Mouse (Mus musculus) stomach, embryonic 16.5 days (tissue): Measurements from ENCODE around the gene Zmym6. TPM values are rescaled to one million over a fixed set of nuclear protein-coding genes. Genes with fewer than 3 reads are reported as not detected.
A peak's percentile ranks its signal among the peaks of the same experiment; 100 is the strongest.

ENCODE experiments used
- ATAC-seq: fragments of 200-750 bp; cut with Nextera tagmentation; 2 replicates; pipeline ENCODE4 v1.8.0; 2017; ENCODE audit warnings: moderate number of reproducible peaks, moderate TSS enrichment; ENCODE audit not compliant: insufficient read depth, low FRiP score
- H3K27ac ChIP-seq: fragments of 300-500 bp; sonication (generic); 2 replicates; pipeline ENCODE4 v1.5.1; 2014; ENCODE audit warnings: low read length
- H3K27me3 ChIP-seq: fragments of 300-500 bp; sonication (generic); 2 replicates; pipeline ENCODE4 v1.6.1; 2014; ENCODE audit warnings: low read length, control low read depth, mixed read lengths; ENCODE audit not compliant: control insufficient read depth, insufficient read depth
- H3K36me3 ChIP-seq: fragments of 300-500 bp; sonication (generic); 2 replicates; pipeline ENCODE4 v1.6.1; 2014; ENCODE audit warnings: low read length; ENCODE audit not compliant: control insufficient read depth, insufficient read depth
- H3K4me1 ChIP-seq: fragments of 300-500 bp; sonication (generic); 2 replicates; pipeline ENCODE4 v1.6.1; 2014; ENCODE audit warnings: low read length, control low read depth, mixed read lengths; ENCODE audit not compliant: control insufficient read depth, insufficient read depth
- H3K4me2 ChIP-seq: fragments of 300-500 bp; sonication (generic); 2 replicates; pipeline ENCODE4 v1.6.1; 2014; ENCODE audit warnings: low read depth, low read length, mixed read lengths
- H3K4me3 ChIP-seq: fragments of 300-500 bp; sonication (generic); replicated peaks from 2 replicates; pipeline ENCODE4 v1.5.1; 2014; ENCODE audit warnings: mild to moderate bottlenecking, low read length
- H3K9ac ChIP-seq: fragments of 300-500 bp; sonication (generic); 2 replicates; pipeline ENCODE4 v1.6.1; 2014; ENCODE audit warnings: low read length
- H3K9me3 ChIP-seq: fragments of 300-500 bp; sonication (generic); replicated peaks from 2 replicates; pipeline ENCODE4 v1.6.1; 2016; ENCODE audit warnings: low read length, control low read depth; ENCODE audit not compliant: control insufficient read depth
- WGBS: fragments of 180-500 bp; shearing (Covaris S2); extraction: QIAGEN DNeasy Blood & Tissue Kit; methylation state at CpG from one replicate; pipeline ENCODE4 v1.1.7; 2014; 5-methylcytosine and 5-hydroxymethylcytosine counted together
- polyA plus RNA-seq: library from polyadenylated mRNA; unstranded; fragments of >200 nt; fragmentation: Nextera tagmentation; extraction: Ambion mirVana; gene quantifications from 2 replicates; pipeline ENCODE4 v1.2.1, GENCODE M21; 2015

Zmym6 gene
- polyA plus RNA-seq = 19.9 and 22.0 TPM in 2 replicates

GRCm38 (mm10) chr4:127076875-127077548 is at the start of gene Zmym6:
Gene Zmym6, plus strand, starts transcription at chr4:127077383.
- under 1% methylated on average over 46 of the region's 46 CpGs for WGBS
- ATAC-seq = peak; percentile 97
- peak within 1 kb of the TSS; percentile 78 for H3K9ac ChIP-seq
- peak within 1 kb of the TSS; percentile 73 for H3K4me3 ChIP-seq
- peak within 1 kb of the TSS; percentile 90 for H3K27ac ChIP-seq
- H3K4me1 ChIP-seq = peaks cover 4% of the 10 kb centered on the region; the same call in 1 of the 2 replicates
- no peaks in the 10 kb centered on the region for H3K36me3 ChIP-seq
- H3K4me2 ChIP-seq = peak within 1 kb of the TSS; percentile 72
- no peaks in the 10 kb centered on the region for H3K9me3 ChIP-seq
- no peaks in the 10 kb centered on the region for H3K27me3 ChIP-seq

- Histone ChIP-seq H3K4me1 (no peaks in the 10 kb centered on the region), H3K9ac (no peak overlapping the region), H3K27me3 (no peaks in the 10 kb centered on the region), H3K27ac (no peak overlapping the region), H3K4me2 (no peak overlapping the region), H3K4me3 (no peak overlapping the region), H3K36me3 (peaks cover 40% of the 10 kb centered on the region), H3K9me3 (no peaks in the 10 kb centered on the region)
- WGBS = 86% methylated on average over 3 of the region's 3 CpGs
- ATAC-seq = no peak
Observed at GRCm38 (mm10) chr4:127037158-127037557, 40.0 kb upstream of the Zmym6 start.

- Histone ChIP-seq H3K4me3 (no peak overlapping the region), H3K27me3 (no peaks in the 10 kb centered on the region), H3K4me1 (no peaks in the 10 kb centered on the region), H3K27ac (no peak overlapping the region), H3K36me3 (peaks cover 34% of the 10 kb centered on the region), H3K4me2 (no peak overlapping the region), H3K9me3 (no peaks in the 10 kb centered on the region), H3K9ac (no peak overlapping the region)
- no peak for ATAC-seq
- WGBS = 83% methylated on average over 8 of the region's 8 CpGs
Observed at GRCm38 (mm10) chr4:127037908-127038827, 39.0 kb upstream of the Zmym6 start.

- H3K36me3 ChIP-seq = peaks cover 31% of the 10 kb centered on the region
- 86% methylated on average over 3 of the region's 3 CpGs for WGBS
Observed at GRCm38 (mm10) chr4:127038828-127039349, 38.3 kb upstream of the Zmym6 start.

GRCm38 (mm10) chr4:127039871-127040483 is 37.2 kb upstream of the Zmym6 start:
- Histone ChIP-seq H3K4me2 (no peak overlapping the region), H3K4me1 (no peaks in the 10 kb centered on the region), H3K36me3 (peaks cover 30% of the 10 kb centered on the region), H3K4me3 (no peak overlapping the region), H3K9me3 (no peaks in the 10 kb centered on the region), H3K9ac (no peak overlapping the region), H3K27ac (no peak overlapping the region), H3K27me3 (no peaks in the 10 kb centered on the region)
- WGBS = 68% methylated on average over 3 of the region's 3 CpGs
- peak; percentile 33; the same call in 1 of the 2 replicates for ATAC-seq

More at GRCm38 (mm10) chr4:127038828-127039349, 38.3 kb upstream of the Zmym6 start:
- no peak overlapping the region for H3K9ac ChIP-seq
- no peak overlapping the region for H3K4me3 ChIP-seq
- H3K4me1 ChIP-seq = no peaks in the 10 kb centered on the region
- no peaks in the 10 kb centered on the region for H3K9me3 ChIP-seq
- no peak overlapping the region for H3K27ac ChIP-seq
- no peak overlapping the region for H3K4me2 ChIP-seq
- no peaks in the 10 kb centered on the region for H3K27me3 ChIP-seq
- no peak for ATAC-seq

- Histone ChIP-seq H3K9me3 (no peaks in the 10 kb centered on the region), H3K27me3 (no peaks in the 10 kb centered on the region), H3K4me3 (no peak overlapping the region), H3K36me3 (peaks cover 12% of the 10 kb centered on the region), H3K4me2 (no peak overlapping the region), H3K4me1 (no peaks in the 10 kb centered on the region), H3K9ac (no peak overlapping the region), H3K27ac (no peak overlapping the region)
- no peak for ATAC-seq
- WGBS = 84% methylated on average over 4 of the region's 4 CpGs
Observed at GRCm38 (mm10) chr4:127043540-127043939, 33.6 kb upstream of the Zmym6 start.

- H3K27me3 ChIP-seq = no peaks in the 10 kb centered on the region
- no peak overlapping the region for H3K4me2 ChIP-seq
- H3K27ac ChIP-seq = no peak overlapping the region
- 80% methylated on average over 8 of the region's 8 CpGs for WGBS
- H3K9ac ChIP-seq = no peak overlapping the region
- H3K9me3 ChIP-seq = no peaks in the 10 kb centered on the region
- peaks cover 16% of the 10 kb centered on the region for H3K36me3 ChIP-seq
- no peak overlapping the region for H3K4me3 ChIP-seq
- no peaks in the 10 kb centered on the region for H3K4me1 ChIP-seq
- ATAC-seq = no peak
Observed at GRCm38 (mm10) chr4:127051121-127051520, 26.1 kb upstream of the Zmym6 start.

- H3K36me3 ChIP-seq = peaks cover 20% of the 10 kb centered on the region
Observed at GRCm38 (mm10) chr4:127053071-127053470, 24.1 kb upstream of the Zmym6 start.

More at GRCm38 (mm10) chr4:127053071-127053470, 24.1 kb upstream of the Zmym6 start:
- Histone ChIP-seq H3K27ac (no peak overlapping the region), H3K9me3 (no peaks in the 10 kb centered on the region), H3K9ac (no peak overlapping the region), H3K4me3 (no peak overlapping the region), H3K4me2 (no peak overlapping the region), H3K27me3 (no peaks in the 10 kb centered on the region), H3K4me1 (no peaks in the 10 kb centered on the region)
- WGBS = 93% methylated on average over 5 of the region's 5 CpGs
- ATAC-seq = no peak
